In the genomic region with DNA sequence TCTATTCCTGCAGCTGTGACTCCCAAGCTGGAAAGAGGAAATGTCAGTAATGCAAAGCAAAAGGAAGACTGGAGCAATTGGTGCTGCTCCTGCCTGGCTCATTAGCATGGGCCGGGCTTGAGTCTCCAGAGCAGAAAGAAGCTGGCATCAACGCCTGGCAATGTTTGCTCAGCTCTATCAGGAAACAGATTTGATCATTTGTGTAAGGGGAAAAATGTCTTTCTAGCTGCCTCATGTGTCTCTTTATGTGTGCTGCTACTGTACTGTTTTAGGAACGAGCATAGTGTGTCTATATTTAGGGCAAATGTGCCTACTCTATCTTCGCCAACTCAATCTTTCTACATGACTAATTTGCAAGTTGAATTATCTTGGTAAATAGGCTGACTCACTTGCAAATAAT, we compare ENCODE assay signal across 9 mouse cellular contexts.
DNase-seq lines count a peak whose midpoint lies in the region.
"Had no signal": no experiment of that assay in that cellular context is flagged by ENCODE, and none has a peak within 500 bp of the region (broad histone marks: within the 10 kb centered on the region; RNA-seq: fewer than 3 reads in every experiment).

No protein-coding gene starts in this region.

- intact Hi-C loops in left cerebral cortex, postnatal 25 days (cut with DNase I) = loop anchor here (2.0 kb wide), 1 partner anchor 209 kb away; no protein-coding TSS in a partner anchor

- DNase-seq in cerebellum, postnatal 25 days = peak; percentile 3 to 14
- DNase-seq in cerebellum, adult 11-12 months = no peak
- DNase-seq in Muller cell, postnatal 12 days (ENCODE audit: inconsistent ontology term) = peak; percentile 93
- peak; percentile 53 to 76 for DNase-seq in layer of hippocampus, adult 18-20 months (ENCODE audit: low spot score in 2 of 2)
- DNase-seq in left cerebral cortex, postnatal 25 days (ENCODE audit: low spot score in 2 of 2) = peak; percentile 40 to 83
- DNase-seq in thymus, postnatal 10 days (ENCODE audit: low spot score in 2 of 2) = no peak
- DNase-seq in heart, adult 18-20 months = no peak
- DNase-seq in embryo, embryonic 10.5 days (ENCODE audit: low spot score) = no peak
- DNase-seq: lung, postnatal 36 days had no signal

Comparison
In these comparisons a context has a peak if more than half of its experiments do, and no peak if none do; other contexts are left out.
1. DNase-seq: peak in cerebellum, postnatal 25 days (2 of 2), Muller cell, postnatal 12 days (single experiment), layer of hippocampus, adult 18-20 months (2 of 2) and left cerebral cortex, postnatal 25 days (2 of 2); none in cerebellum, adult 11-12 months (single experiment), thymus, postnatal 10 days (0 of 2), heart, adult 18-20 months (0 of 2) and embryo, embryonic 10.5 days (single experiment).